Mouse (Mus musculus): ENCODE data around the gene Sarm1. TPM values are rescaled to one million over a fixed set of nuclear protein-coding genes. Genes with fewer than 3 reads are reported as not detected.

The Sarm1 gene
- total and polyA plus RNA-seq, 3 experiments = 0.50 to 1.1 (median 0.55) TPM

- Histone ChIP-seq H3K9ac (ENCODE audit: insufficient read depth, low read depth) (peak within 1 kb of the TSS; percentile 77), H3K79me2 (replicated peaks; ENCODE audit: control insufficient read depth, extremely low read depth, insufficient read depth, poor library complexity, severe bottlenecking) (peaks cover 69% of the 10 kb centered on the region), H3K27ac (ENCODE audit: insufficient read depth, low read depth) (peak within 1 kb of the TSS; percentile 72), H3K27me3 (replicated peaks) (no peaks in the 10 kb centered on the region), H3K9me3 (replicated peaks; ENCODE audit: low read length) (no peaks in the 10 kb centered on the region), H3K4me1 (ENCODE audit: control insufficient read depth in 1 of 2, insufficient read depth in 2 of 2) (peaks cover 14 to 42% of the 10 kb centered on the region in 2 experiments), H3K4me3 (replicated peaks in 1 of 3; ENCODE audit: low read depth in 2 of 3, low read length in 2 of 3, poor library complexity in 1 of 3) (peak within 1 kb of the TSS; percentile 70 to 86 (median 86)), H3K36me3 (replicated peaks in 1 of 2; ENCODE audit: control insufficient read depth in 1 of 2, insufficient read depth in 1 of 2, low read length in 1 of 2) (peaks cover 25 to 51% of the 10 kb centered on the region in 2 experiments), H3K4me2 (ENCODE audit: insufficient read depth, low read depth, poor library complexity, severe bottlenecking) (peak within 1 kb of the TSS; percentile 96)
- DNase-seq (ENCODE audit: extremely low read depth) = peak; percentile 100
- TF ChIP-seq GABPA (IDR thresholded peaks at IDR 0.05; ENCODE audit: insufficient replicate concordance, low read depth, low read length) (peak; percentile 92; the same call in 1 of the 2 replicates), E2F4 (IDR thresholded peaks at IDR 0.05; ENCODE audit: insufficient replicate concordance, low read depth, low read length) (no peak; the same call in 1 of the 2 replicates), MAFK (IDR thresholded peaks at IDR 0.05; ENCODE audit: insufficient replicate concordance, low read length) (no peak), RCOR1 (conservative IDR thresholded peaks at IDR 0.05; ENCODE audit: low read depth, low read length) (no peak), RAD21 (IDR thresholded peaks at IDR 0.05; ENCODE audit: low read depth, low read length) (no peak), SMC3 (IDR thresholded peaks at IDR 0.05; ENCODE audit: low read depth, low read length) (no peak), UBTF (IDR thresholded peaks at IDR 0.05; ENCODE audit: low read depth, low read length) (no peak; the same call in none of the 2 replicates), JUND (conservative IDR thresholded peaks at IDR 0.05; ENCODE audit: low read depth, low read length) (no peak), TBP (conservative IDR thresholded peaks at IDR 0.05; ENCODE audit: low read depth, low read length) (peak; percentile 73; the same call in 1 of the 2 replicates), USF1 (IDR thresholded peaks at IDR 0.05; ENCODE audit: low read depth, low read length) (no peak), POLR2AphosphoS2 (IDR thresholded peaks at IDR 0.05; ENCODE audit: low read depth, low read length) (peak; percentile 85; the same call in 1 of the 2 replicates), CTCF (conservative IDR thresholded peaks at IDR 0.05 in 1 of 2, IDR thresholded peaks at IDR 0.05 in 1 of 2; ENCODE audit: low read depth in 2 of 2, low read length in 2 of 2) (no peak), CHD2 (IDR thresholded peaks at IDR 0.05; ENCODE audit: low read length) (peak; percentile 99), KAT2A (IDR thresholded peaks at IDR 0.05; ENCODE audit: insufficient replicate concordance, low read length) (peak; percentile 100), MEF2A (IDR thresholded peaks at IDR 0.05; ENCODE audit: borderline replicate concordance, low read depth, low read length) (peak; percentile 75), MXI1 (IDR thresholded peaks at IDR 0.05; ENCODE audit: low read depth, low read length) (peak; percentile 92), ELF1 (IDR thresholded peaks at IDR 0.05; ENCODE audit: low read depth, low read length) (peak; percentile 98), TCF12 (IDR thresholded peaks at IDR 0.05; ENCODE audit: low read depth, low read length) (peak; percentile 89), BHLHE40 (IDR thresholded peaks at IDR 0.05; ENCODE audit: low read depth, low read length) (peak; percentile 24; the same call in 1 of the 2 replicates), NELFE (IDR thresholded peaks at IDR 0.05; ENCODE audit: low read depth, low read length) (peak; percentile 93), HCFC1 (IDR thresholded peaks at IDR 0.05; ENCODE audit: low read depth, low read length) (peak; percentile 95), ZKSCAN1 (IDR thresholded peaks at IDR 0.05; ENCODE audit: borderline replicate concordance, low read depth, low read length) (no peak), ZNF384 (IDR thresholded peaks at IDR 0.05; ENCODE audit: low read depth, low read length) (no peak), SIN3A (IDR thresholded peaks at IDR 0.05; ENCODE audit: low read length) (peak; percentile 92; the same call in 1 of the 2 replicates), EP300 (IDR thresholded peaks at IDR 0.05; ENCODE audit: low read length) (no peak), JUN (IDR thresholded peaks at IDR 0.05; ENCODE audit: insufficient read depth, low read depth, low read length) (peak; percentile 4; the same call in 1 of the 2 replicates), IRF4 (IDR thresholded peaks at IDR 0.05; ENCODE audit: low read depth, low read length) (peak; percentile 36; the same call in 1 of the 2 replicates), CHD1 (IDR thresholded peaks at IDR 0.05; ENCODE audit: low read depth, low read length) (no peak), ZMIZ1 (IDR thresholded peaks at IDR 0.05; ENCODE audit: low read depth, low read length) (peak; percentile 87; the same call in 1 of the 2 replicates), MYC (IDR thresholded peaks at IDR 0.05; ENCODE audit: low read depth, low read length) (peak; percentile 88), MAZ (IDR thresholded peaks at IDR 0.05; ENCODE audit: low read depth, low read length) (peak; percentile 82; the same call in 1 of the 2 replicates), PAX5 (IDR thresholded peaks at IDR 0.05; ENCODE audit: low read length) (no peak), NRF1 (IDR thresholded peaks at IDR 0.05; ENCODE audit: low read depth, low read length) (peak; percentile 67), MAX (IDR thresholded peaks at IDR 0.05; ENCODE audit: low read length) (peak; percentile 61), ETS1 (conservative IDR thresholded peaks at IDR 0.05; ENCODE audit: low read depth, low read length) (no peak), POLR2A (IDR thresholded peaks at IDR 0.05; ENCODE audit: low read depth, low read length) (peak; percentile 97), USF2 (conservative IDR thresholded peaks at IDR 0.05; ENCODE audit: low read depth, low read length) (no peak), ZC3H11A (IDR thresholded peaks at IDR 0.05; ENCODE audit: low read depth, low read length) (no peak)
- in situ Hi-C loops (cut with MboI; ENCODE audit: low pct_ligation_motif_present, low pct_unique_long_range_greater_than_20kb, low sequenced_read_pairs) (no loop called here), dilution Hi-C loops (cut with MboI; ENCODE audit: extremely low pct_ligation_motif_present, extremely low pct_unique_long_range_greater_than_20kb, low sequenced_read_pairs) (no loop called here)
Observed at GRCm38 (mm10) chr11:78536080-78536689, 38.6 kb upstream of the Sarm1 start, which contains the start of the genes Tnfaip1 and Ift20. TSS of gene Tnfaip1 (minus strand) at chr11:78536332. TSS of gene Ift20 (plus strand) at chr11:78536361.

Data from CH12.LX (cell line).